Mouse (Mus musculus): ENCODE data around the gene Fars2. TPM values are rescaled to one million over a fixed set of nuclear protein-coding genes. Genes with fewer than 3 reads are reported as not detected.

Gene Fars2
- polyA plus RNA-seq, 1 experiment: 34.9 TPM

DNA sequence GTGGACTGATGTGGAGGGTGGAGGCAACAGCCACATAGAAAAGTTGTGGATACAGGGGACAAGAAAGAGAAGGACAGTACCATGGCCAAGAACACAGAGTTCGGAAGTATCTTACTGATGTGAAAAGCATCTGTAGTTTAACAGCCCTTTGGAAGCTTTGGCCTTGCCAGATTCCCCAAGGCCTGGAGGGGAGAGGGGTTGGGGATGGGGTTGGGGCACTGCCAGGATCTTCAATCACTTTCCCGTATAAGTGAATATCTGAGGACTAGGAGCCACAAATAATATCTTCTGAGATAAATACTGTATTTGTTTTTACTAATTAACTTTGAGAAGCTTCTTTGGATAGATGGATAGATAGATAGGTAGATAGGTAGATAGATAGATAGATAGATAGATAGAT, 351.8 kb downstream of the Fars2 start:
- WGBS: 75% methylated on average over 2 of the region's 2 CpGs
- Histone ChIP-seq H3K4me1 (ENCODE audit: control insufficient read depth, insufficient read depth, low read length) (peaks cover 4% of the 10 kb centered on the region), H3K4me3 (replicated peaks; ENCODE audit: extremely low read depth, low read depth, low read length) (no peak overlapping the region)
- DNase-seq: no peak
- TF ChIP-seq POLR2A (IDR thresholded peaks at IDR 0.05; ENCODE audit: borderline replicate concordance, extremely low read depth, low read depth, low read length) (no peak), CTCF (IDR thresholded peaks at IDR 0.05; ENCODE audit: insufficient read depth, low read length) (no peak)

- Histone ChIP-seq H3K4me1 (ENCODE audit: control insufficient read depth, insufficient read depth, low read length) (peaks cover 4% of the 10 kb centered on the region), H3K4me3 (replicated peaks; ENCODE audit: extremely low read depth, low read depth, low read length) (no peak overlapping the region)
- 83% methylated on average over 2 of the region's 2 CpGs for WGBS
- no peak for TF ChIP-seq CTCF (IDR thresholded peaks at IDR 0.05; ENCODE audit: insufficient read depth, low read length)
- no peak for TF ChIP-seq POLR2A (IDR thresholded peaks at IDR 0.05; ENCODE audit: borderline replicate concordance, extremely low read depth, low read depth, low read length)
- DNase-seq: no peak
These were observed 352.4 kb downstream of the Fars2 start for GRCm38 (mm10) chr13:36469412-36470125.

- no peak overlapping the region for H3K4me3 ChIP-seq (replicated peaks; ENCODE audit: extremely low read depth, low read depth, low read length)
- 58% methylated on average over 5 of the region's 5 CpGs for WGBS
- DNase-seq: no peak
These were observed 360.4 kb downstream of the Fars2 start for GRCm38 (mm10) chr13:36477648-36478047.

GRCm38 (mm10) chr13:36478243-36478642, 361.0 kb downstream of the Fars2 start:
- 86% methylated on average over 3 of the region's 3 CpGs for WGBS
- DNase-seq: no peak
- H3K4me1 ChIP-seq (ENCODE audit: control insufficient read depth, insufficient read depth, low read length): no peaks in the 10 kb centered on the region
- TF ChIP-seq CTCF (IDR thresholded peaks at IDR 0.05; ENCODE audit: insufficient read depth, low read length) (no peak), POLR2A (IDR thresholded peaks at IDR 0.05; ENCODE audit: borderline replicate concordance, extremely low read depth, low read depth, low read length) (no peak)
- no peak overlapping the region for H3K4me3 ChIP-seq (replicated peaks; ENCODE audit: extremely low read depth, low read depth, low read length)

More at GRCm38 (mm10) chr13:36477648-36478047, 360.4 kb downstream of the Fars2 start:
- no peaks in the 10 kb centered on the region for H3K4me1 ChIP-seq (ENCODE audit: control insufficient read depth, insufficient read depth, low read length)
- no peak for TF ChIP-seq POLR2A (IDR thresholded peaks at IDR 0.05; ENCODE audit: borderline replicate concordance, extremely low read depth, low read depth, low read length)
- TF ChIP-seq CTCF (IDR thresholded peaks at IDR 0.05; ENCODE audit: insufficient read depth, low read length): no peak

DNA sequence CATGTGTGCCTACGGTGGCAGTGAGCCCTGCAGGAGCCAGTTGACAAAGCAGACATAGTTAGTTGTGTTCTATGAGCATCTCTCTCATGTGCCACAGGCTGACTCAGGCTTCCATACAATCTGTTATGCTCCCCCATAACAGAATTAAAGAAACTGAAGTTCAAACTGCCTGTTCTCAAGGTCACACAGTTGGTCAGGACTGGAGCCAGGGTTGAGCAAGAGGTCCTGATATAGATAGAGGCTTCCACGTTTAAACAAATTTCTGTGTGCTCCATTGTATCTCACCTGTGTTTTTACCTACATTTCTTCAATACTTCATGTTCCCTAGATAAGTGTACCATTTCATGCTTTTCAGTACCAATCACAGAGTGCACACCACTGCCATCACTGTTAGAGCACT, 362.9 kb downstream of the Fars2 start:
- no peak for TF ChIP-seq CTCF (IDR thresholded peaks at IDR 0.05; ENCODE audit: insufficient read depth, low read length)
- no peak for TF ChIP-seq POLR2A (IDR thresholded peaks at IDR 0.05; ENCODE audit: borderline replicate concordance, extremely low read depth, low read depth, low read length)
- no peak overlapping the region for H3K4me3 ChIP-seq (replicated peaks; ENCODE audit: extremely low read depth, low read depth, low read length)
- WGBS: 88% methylated on average over 2 of the region's 2 CpGs
- H3K4me1 ChIP-seq (ENCODE audit: control insufficient read depth, insufficient read depth, low read length): no peaks in the 10 kb centered on the region
- no peak for DNase-seq

DNA sequence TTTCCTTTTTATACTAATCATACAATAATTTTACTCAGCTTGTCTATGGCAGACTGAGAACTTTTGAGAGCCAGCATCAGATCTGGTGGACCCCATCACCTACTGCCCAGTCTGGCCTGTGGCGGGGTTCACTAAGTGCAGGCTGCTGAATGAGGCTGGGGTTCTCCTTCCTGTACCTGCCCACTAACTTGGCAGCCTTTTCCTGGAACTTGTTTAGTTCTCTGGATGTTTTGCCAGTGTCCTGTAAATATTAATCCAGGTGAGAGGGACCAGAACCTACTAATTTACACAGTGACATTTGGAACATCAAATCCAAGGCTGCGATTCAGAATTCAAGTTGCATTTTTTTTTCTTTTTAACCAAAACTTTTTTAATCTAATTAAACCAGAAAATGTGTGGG, 367.2 kb downstream of the Fars2 start:
- no peak overlapping the region for H3K4me3 ChIP-seq (replicated peaks; ENCODE audit: extremely low read depth, low read depth, low read length)
- DNase-seq: no peak
- peaks cover 2% of the 10 kb centered on the region; the same call in 1 of the 2 replicates for H3K4me1 ChIP-seq (ENCODE audit: control insufficient read depth, insufficient read depth, low read length)
- 97% methylated on average over 2 of the region's 2 CpGs for WGBS
- TF ChIP-seq CTCF (IDR thresholded peaks at IDR 0.05; ENCODE audit: insufficient read depth, low read length): no peak
- TF ChIP-seq POLR2A (IDR thresholded peaks at IDR 0.05; ENCODE audit: borderline replicate concordance, extremely low read depth, low read depth, low read length): no peak

- no peak for DNase-seq
- WGBS: 80% methylated on average over 11 of the region's 11 CpGs
- peaks cover 2% of the 10 kb centered on the region; the same call in 1 of the 2 replicates for H3K4me1 ChIP-seq (ENCODE audit: control insufficient read depth, insufficient read depth, low read length)
- H3K4me3 ChIP-seq (replicated peaks; ENCODE audit: extremely low read depth, low read depth, low read length): no peak overlapping the region
- TF ChIP-seq CTCF (IDR thresholded peaks at IDR 0.05; ENCODE audit: insufficient read depth, low read length) (no peak), POLR2A (IDR thresholded peaks at IDR 0.05; ENCODE audit: borderline replicate concordance, extremely low read depth, low read depth, low read length) (no peak)
These were observed 369.5 kb downstream of the Fars2 start for GRCm38 (mm10) chr13:36486756-36487155.

- no peak overlapping the region for H3K4me3 ChIP-seq (replicated peaks; ENCODE audit: extremely low read depth, low read depth, low read length)
- WGBS: 49% methylated on average over 2 of the region's 2 CpGs
- no peak for TF ChIP-seq CTCF (IDR thresholded peaks at IDR 0.05; ENCODE audit: insufficient read depth, low read length)
- TF ChIP-seq POLR2A (IDR thresholded peaks at IDR 0.05; ENCODE audit: borderline replicate concordance, extremely low read depth, low read depth, low read length): no peak
- peak; percentile 31 for DNase-seq
- H3K4me1 ChIP-seq (ENCODE audit: control insufficient read depth, insufficient read depth, low read length): peaks cover 2% of the 10 kb centered on the region; the same call in 1 of the 2 replicates
These were observed 372.2 kb downstream of the Fars2 start for GRCm38 (mm10) chr13:36489365-36489764.

DNA sequence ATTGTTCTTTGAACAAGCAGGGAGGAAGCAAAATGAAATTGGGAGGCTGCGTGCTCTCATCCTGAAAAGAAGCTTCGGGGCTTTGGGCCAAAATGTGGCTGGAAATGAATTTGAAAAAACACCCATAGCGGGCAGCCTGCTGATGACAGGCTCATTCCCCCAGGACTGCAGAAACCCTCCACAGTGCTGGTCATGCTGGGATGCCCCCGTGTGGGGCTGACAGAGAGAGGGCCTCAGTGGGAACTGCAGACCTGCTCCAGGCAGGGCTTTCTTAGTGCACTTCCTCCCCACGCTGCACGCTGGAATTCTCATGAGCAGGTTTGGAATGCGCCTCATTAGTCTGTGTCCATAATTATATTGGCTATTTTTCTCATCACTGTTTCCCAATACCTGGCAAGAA, 373.4 kb downstream of the Fars2 start:
- Histone ChIP-seq H3K4me1 (ENCODE audit: control insufficient read depth, insufficient read depth, low read length) (peaks cover 2% of the 10 kb centered on the region; the same call in 1 of the 2 replicates), H3K4me3 (replicated peaks; ENCODE audit: extremely low read depth, low read depth, low read length) (no peak overlapping the region)
- no peak for DNase-seq
- 61% methylated on average over 7 of the region's 7 CpGs for WGBS
- TF ChIP-seq POLR2A (IDR thresholded peaks at IDR 0.05; ENCODE audit: borderline replicate concordance, extremely low read depth, low read depth, low read length): no peak
- TF ChIP-seq CTCF (IDR thresholded peaks at IDR 0.05; ENCODE audit: insufficient read depth, low read length): no peak

DNA sequence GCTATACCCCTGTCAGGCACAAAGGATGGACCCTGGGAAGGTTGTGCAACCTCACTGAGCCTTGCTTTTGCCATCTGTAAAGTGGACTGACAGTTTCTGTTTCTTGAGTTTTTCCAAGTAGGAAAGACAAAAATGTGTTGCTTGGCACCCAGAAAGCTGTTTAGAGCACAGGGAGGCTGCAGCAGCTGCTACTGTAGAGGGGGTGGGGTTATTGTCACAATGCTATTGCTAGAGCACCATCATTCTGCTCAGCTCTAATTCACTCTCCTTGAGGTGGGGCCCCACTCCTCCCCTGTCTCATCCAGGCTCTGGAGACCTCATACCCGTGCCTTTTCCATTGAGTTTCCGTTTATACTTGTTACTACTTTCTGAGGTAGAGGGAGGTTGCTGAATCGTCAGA, 375.2 kb downstream of the Fars2 start:
- TF ChIP-seq POLR2A (IDR thresholded peaks at IDR 0.05; ENCODE audit: borderline replicate concordance, extremely low read depth, low read depth, low read length) (no peak), CTCF (IDR thresholded peaks at IDR 0.05; ENCODE audit: insufficient read depth, low read length) (no peak)
- H3K4me1 ChIP-seq (ENCODE audit: control insufficient read depth, insufficient read depth, low read length): peaks cover 2% of the 10 kb centered on the region; the same call in 1 of the 2 replicates
- no peak for DNase-seq
- WGBS: 85% methylated on average over 3 of the region's 3 CpGs
- H3K4me3 ChIP-seq (replicated peaks; ENCODE audit: extremely low read depth, low read depth, low read length): no peak overlapping the region
